Mouse (Mus musculus) heart, embryonic 16.5 days (tissue): ENCODE measurements around the gene Retsat. TPM values are rescaled to one million over a fixed set of nuclear protein-coding genes. Genes with fewer than 3 reads are reported as not detected.

Experiments used
- ATAC-seq: fragments of 200-750 bp; cut with Nextera tagmentation; replicated peaks from 2 replicates; pipeline ENCODE4 v1.8.0; 2017; ENCODE audit warnings: moderate number of reproducible peaks; ENCODE audit not compliant: insufficient read depth, low FRiP score; ENCODE audit errors: extremely low read depth
- H3K27ac ChIP-seq: fragments of 300-500 bp; sonication (generic); 2 replicates; pipeline ENCODE4 v1.5.1; 2014; ENCODE audit warnings: mild to moderate bottlenecking, low read length, control low read depth, moderate library complexity
- H3K27me3 ChIP-seq: fragments of 300-500 bp; sonication (generic); 2 replicates; pipeline ENCODE4 v1.6.1; 2014; ENCODE audit warnings: low read length, mixed read lengths; ENCODE audit not compliant: control insufficient read depth, insufficient read depth
- H3K36me3 ChIP-seq: fragments of 300-500 bp; sonication (generic); 2 replicates; pipeline ENCODE4 v1.6.1; 2014; ENCODE audit not compliant: control insufficient read depth, insufficient read depth
- H3K4me1 ChIP-seq: fragments of 300-500 bp; sonication (generic); 2 replicates; pipeline ENCODE4 v1.6.1; 2014; ENCODE audit warnings: low read length, mixed read lengths; ENCODE audit not compliant: control insufficient read depth, insufficient read depth
- H3K4me2 ChIP-seq: fragments of 300-500 bp; sonication (generic); 2 replicates; pipeline ENCODE4 v1.6.1; 2014; ENCODE audit warnings: low read depth, mild to moderate bottlenecking, control low read depth, low read length
- H3K4me3 ChIP-seq: fragments of 300-500 bp; sonication (generic); 2 replicates; pipeline ENCODE4 v1.5.1; 2014; ENCODE audit warnings: mild to moderate bottlenecking, control low read depth, low read length
- H3K9ac ChIP-seq: fragments of 300-500 bp; sonication (generic); 2 replicates; pipeline ENCODE4 v1.6.1; 2014; ENCODE audit warnings: low read length, control low read depth
- H3K9me3 ChIP-seq: fragments of 300-500 bp; sonication (generic); replicated peaks from 2 replicates; pipeline ENCODE4 v1.6.1; 2016; ENCODE audit warnings: low read length; ENCODE audit not compliant: control insufficient read depth
- WGBS: fragments of 180-500 bp; shearing (Covaris S2); extraction: QIAGEN DNeasy Blood & Tissue Kit; methylation state at CpG from one replicate; pipeline ENCODE4 v1.1.7; 2014; 5-methylcytosine and 5-hydroxymethylcytosine counted together
- polyA plus RNA-seq: library from polyadenylated mRNA; unstranded; fragments of >200 nt; fragmentation: Nextera tagmentation; extraction: Ambion mirVana; gene quantifications from 2 replicates; pipeline ENCODE4 v1.2.1, GENCODE M21; 2015

Gene Retsat
- 25.3 and 30.5 TPM in 2 replicates for polyA plus RNA-seq

GRCm38 (mm10) chr6:72597956-72598753 lies at the start of gene Retsat, which contains the start of gene Elmod3:
Retsat (plus strand) TSS chr6:72598475.
Elmod3 (minus strand) TSS chr6:72598413.
- Histone ChIP-seq H3K4me1 (peaks cover 14% of the 10 kb centered on the region), H3K4me2 (peak within 1 kb of the TSS; percentile 79), H3K36me3 (no peaks in the 10 kb centered on the region), H3K4me3 (peak within 1 kb of the TSS; percentile 66), H3K9me3 (no peaks in the 10 kb centered on the region), H3K9ac (peak within 1 kb of the TSS; percentile 82), H3K27me3 (no peaks in the 10 kb centered on the region), H3K27ac (peak within 1 kb of the TSS; percentile 96)
- ATAC-seq: peak; percentile 91
- under 1% methylated on average over 38 of the region's 38 CpGs for WGBS

GRCm38 (mm10) chr6:72549041-72549580 lies 49.2 kb upstream of the Retsat start:
- H3K36me3 ChIP-seq: 0 out of 2 replicates have a peak, but pooled peaks cover 2% of the 10 kb centered on the region
- no peaks in the 10 kb centered on the region for H3K27me3 ChIP-seq
- no peak overlapping the region for H3K4me3 ChIP-seq
- peaks cover 14% of the 10 kb centered on the region for H3K4me1 ChIP-seq
- WGBS: 54% methylated on average over 9 of the region's 9 CpGs
- no peak for ATAC-seq
- peaks cover 5% of the 10 kb centered on the region; the same call in 1 of the 2 replicates for H3K9me3 ChIP-seq
- H3K9ac ChIP-seq: no peak overlapping the region
- peak overlapping the region; percentile 12; the same call in 1 of the 2 replicates for H3K27ac ChIP-seq
- no peak overlapping the region for H3K4me2 ChIP-seq

GRCm38 (mm10) chr6:72550025-72550424 lies 48.2 kb upstream of the Retsat start:
- Histone ChIP-seq H3K4me1 (peaks cover 6% of the 10 kb centered on the region; the same call in 1 of the 2 replicates), H3K9ac (no peak overlapping the region), H3K27me3 (no peaks in the 10 kb centered on the region), H3K4me2 (no peak overlapping the region), H3K36me3 (0 out of 2 replicates have a peak, but pooled peaks cover 2% of the 10 kb centered on the region), H3K4me3 (no peak overlapping the region), H3K27ac (no peak overlapping the region), H3K9me3 (peaks cover 5% of the 10 kb centered on the region; the same call in 1 of the 2 replicates)
- no peak for ATAC-seq
- 57% methylated on average over 6 of the region's 6 CpGs for WGBS

GRCm38 (mm10) chr6:72550503-72551100 lies 47.7 kb upstream of the Retsat start:
- H3K36me3 ChIP-seq: 0 out of 2 replicates have a peak, but pooled peaks cover 2% of the 10 kb centered on the region
- H3K4me1 ChIP-seq: peaks cover 6% of the 10 kb centered on the region; the same call in 1 of the 2 replicates
- no peak overlapping the region for H3K9ac ChIP-seq
- H3K9me3 ChIP-seq: peaks cover 5% of the 10 kb centered on the region; the same call in 1 of the 2 replicates
- no peak overlapping the region for H3K4me2 ChIP-seq
- no peak overlapping the region for H3K4me3 ChIP-seq
- no peaks in the 10 kb centered on the region for H3K27me3 ChIP-seq
- no peak overlapping the region for H3K27ac ChIP-seq
- no peak for ATAC-seq
- WGBS: 77% methylated on average over 10 of the region's 10 CpGs

- peak overlapping the region; percentile 81 for H3K4me2 ChIP-seq
- ATAC-seq: peak; percentile 92
- H3K9me3 ChIP-seq: no peaks in the 10 kb centered on the region
- H3K4me1 ChIP-seq: peaks cover 6% of the 10 kb centered on the region; the same call in 1 of the 2 replicates
- WGBS: 16% methylated on average over 27 of the region's 27 CpGs
- H3K9ac ChIP-seq: peak overlapping the region; percentile 79
- peak overlapping the region; percentile 77 for H3K27ac ChIP-seq
- H3K36me3 ChIP-seq: no peaks in the 10 kb centered on the region
- peak overlapping the region; percentile 54 for H3K4me3 ChIP-seq
- no peaks in the 10 kb centered on the region for H3K27me3 ChIP-seq
Measured at GRCm38 (mm10) chr6:72552171-72553078, 45.9 kb upstream of the Retsat start.

GRCm38 (mm10) chr6:72553079-72553412 lies 45.2 kb upstream of the Retsat start:
- ATAC-seq: no peak
- Histone ChIP-seq H3K27ac (peak overlapping the region; percentile 77), H3K9ac (peak overlapping the region; percentile 79), H3K4me3 (peak overlapping the region; percentile 54), H3K4me1 (peaks cover 6% of the 10 kb centered on the region; the same call in 1 of the 2 replicates), H3K9me3 (no peaks in the 10 kb centered on the region), H3K36me3 (no peaks in the 10 kb centered on the region), H3K4me2 (peak overlapping the region; percentile 81), H3K27me3 (no peaks in the 10 kb centered on the region)
- 16% methylated on average over 8 of the region's 8 CpGs for WGBS

GRCm38 (mm10) chr6:72560801-72561200 lies 37.5 kb upstream of the Retsat start:
- no peaks in the 10 kb centered on the region for H3K9me3 ChIP-seq
- H3K27me3 ChIP-seq: no peaks in the 10 kb centered on the region
- 83% methylated on average over 8 of the region's 8 CpGs for WGBS
- no peak overlapping the region for H3K4me2 ChIP-seq
- H3K4me1 ChIP-seq: peaks cover under 1% of the 10 kb centered on the region; the same call in 1 of the 2 replicates
- H3K27ac ChIP-seq: no peak overlapping the region
- no peaks in the 10 kb centered on the region for H3K36me3 ChIP-seq
- H3K9ac ChIP-seq: no peak overlapping the region
- ATAC-seq: no peak
- no peak overlapping the region for H3K4me3 ChIP-seq

- Histone ChIP-seq H3K4me3 (no peak overlapping the region), H3K9me3 (no peaks in the 10 kb centered on the region), H3K27ac (no peak overlapping the region), H3K36me3 (no peaks in the 10 kb centered on the region), H3K4me2 (no peak overlapping the region), H3K9ac (no peak overlapping the region), H3K27me3 (no peaks in the 10 kb centered on the region), H3K4me1 (peaks cover 2% of the 10 kb centered on the region; the same call in 1 of the 2 replicates)
- WGBS: 59% methylated on average over 6 of the region's 6 CpGs
- 0 out of 2 replicates have a peak, but pooled peaks have one; percentile 7 for ATAC-seq
Measured at GRCm38 (mm10) chr6:72562486-72562885, 35.8 kb upstream of the Retsat start.
